Mouse (Mus musculus) bone marrow macrophage, adult 2 months (primary cell): Measurements from ENCODE around the gene Zp3.

Source experiments
- CTCF ChIP-seq: IDR thresholded peaks from 2 replicates; pipeline ENCODE4 v1.5.1; 2012; ENCODE audit warnings: low read depth, mild to moderate bottlenecking, low read length, moderate library complexity
- POLR2A ChIP-seq: IDR thresholded peaks from 2 replicates; pipeline ENCODE4 v1.6.1; 2012; ENCODE audit warnings: mild to moderate bottlenecking, low read depth, low read length, borderline replicate concordance

DNA sequence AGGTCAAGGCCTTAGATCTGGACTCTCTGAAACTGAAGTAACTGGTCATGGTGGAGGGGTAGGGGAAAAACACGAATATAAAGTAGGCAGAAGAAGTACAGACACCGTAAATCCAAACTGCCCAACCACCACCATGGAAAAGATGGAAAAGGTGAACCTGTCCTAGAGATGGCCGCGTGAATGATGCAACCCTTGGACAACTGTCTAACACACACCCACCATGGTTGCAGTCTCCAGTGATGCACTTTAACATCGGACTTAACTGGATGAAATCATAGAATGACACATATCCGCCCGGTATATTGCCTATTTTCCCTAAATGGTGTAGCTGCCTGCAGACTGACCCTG lies 44.7 kb upstream of the Zp3 start:
- no peak for TF ChIP-seq CTCF
- no peak for TF ChIP-seq POLR2A
